Mouse (Mus musculus) left cerebral cortex, adult 2 months (tissue): ENCODE results near the gene Kcne2. TPM values are rescaled to one million over a fixed set of nuclear protein-coding genes. Genes with fewer than 3 reads are reported as not detected.

Source experiments
- DNase-seq, 2 experiments: peaks; one replicate each; pipeline ENCODE4 v3.0.0; 2021 to 2022; ENCODE audit warnings: low spot score in 2 of 2, mixed read lengths in 1 of 2; ENCODE audit errors: extremely low spot score in 1 of 2
- H3K27ac ChIP-seq: fragments of 200-600 bp; 2 replicates; pipeline ENCODE4 v1.8.1; 2022
- H3K4me3 ChIP-seq: fragments of 200-600 bp; 2 replicates; pipeline ENCODE4 v1.8.1; 2022
- CTCF ChIP-seq: fragments of 200-600 bp; IDR thresholded peaks from 2 replicates; pipeline ENCODE4 v1.8.1; 2022; ENCODE audit warnings: antibody characterized with exemption, mild to moderate bottlenecking, moderate library complexity
- intact Hi-C: fragments of 180-260 bp; cut with DNase I; formaldehyde crosslinking; loops from one replicate; pipeline ENCODE4 v1.15.1; 2025
- long read RNA-seq, 2 experiments: library from polyadenylated mRNA; stranded (forward); transcript quantifications; one replicate each; pipeline ENCODE4 v2.0.0; 2021; ENCODE audit warnings: borderline mapping rate in 2 of 2
- total RNA-seq, 2 experiments: library from RNA; stranded (reverse); gene quantifications; 2 replicates each; pipeline ENCODE4 v1.2.3; 2021

Kcne2 gene
- total RNA-seq = under 1 TPM; 0.21 to 0.61 TPM
- long read RNA-seq, experiment 1 = 0 reads
- long read RNA-seq, experiment 2 = 0 reads

DNA sequence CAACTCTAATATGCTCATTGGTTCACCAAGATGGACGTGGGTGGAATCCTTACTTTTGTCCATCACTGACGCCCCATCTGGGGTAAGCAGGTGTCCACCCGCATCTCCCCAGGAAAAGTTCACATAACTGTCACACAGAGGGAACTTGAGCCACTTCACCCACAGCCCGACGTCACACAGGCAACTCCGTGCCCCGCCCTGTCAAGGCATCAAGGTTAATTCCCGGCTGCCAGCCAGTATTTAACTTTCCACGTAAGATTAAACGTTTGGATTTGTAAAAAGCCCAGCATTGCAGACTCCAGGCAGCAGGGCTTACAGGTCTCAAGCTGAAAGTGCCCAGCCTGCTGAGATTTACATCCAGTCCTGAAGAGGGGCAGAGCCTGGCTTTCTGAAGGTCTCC is at the start of gene Kcne2:
Gene Kcne2, plus strand, starts transcription at position 289 of the 400 bp plus-strand sequence.
- no peak within 1 kb of the TSS for H3K27ac ChIP-seq
- intact Hi-C loops = no loop called here
- no peak within 1 kb of the TSS for H3K4me3 ChIP-seq
- no peak for TF ChIP-seq CTCF
- no peak for DNase-seq

GRCm38 (mm10) chr16:92245909-92246308 is 46.3 kb upstream of the Kcne2 start:
- H3K27ac ChIP-seq = no peak overlapping the region
- no peak for TF ChIP-seq CTCF
- intact Hi-C loops = no loop called here
- no peak overlapping the region for H3K4me3 ChIP-seq
- no peak for DNase-seq

DNA sequence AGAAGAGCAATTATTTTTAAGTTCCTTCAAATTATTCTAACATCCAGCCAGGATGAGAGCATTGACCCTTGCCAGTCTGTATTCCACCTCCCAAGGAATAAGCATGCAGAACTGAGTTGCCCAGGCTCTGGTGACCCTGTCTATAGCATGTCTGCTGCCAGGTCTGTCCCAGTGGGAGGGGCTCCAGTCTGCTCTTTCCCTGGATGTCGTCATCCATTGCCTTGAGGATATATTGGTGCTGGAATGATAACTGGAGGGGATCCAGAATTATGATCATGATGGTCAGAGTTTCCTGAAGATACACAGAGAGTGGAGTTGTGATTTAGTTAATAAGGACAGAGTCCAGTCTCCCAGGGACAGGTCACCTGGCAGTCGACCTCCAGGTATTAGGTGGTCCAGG is 45.2 kb upstream of the Kcne2 start:
- intact Hi-C loops = no loop called here

DNA sequence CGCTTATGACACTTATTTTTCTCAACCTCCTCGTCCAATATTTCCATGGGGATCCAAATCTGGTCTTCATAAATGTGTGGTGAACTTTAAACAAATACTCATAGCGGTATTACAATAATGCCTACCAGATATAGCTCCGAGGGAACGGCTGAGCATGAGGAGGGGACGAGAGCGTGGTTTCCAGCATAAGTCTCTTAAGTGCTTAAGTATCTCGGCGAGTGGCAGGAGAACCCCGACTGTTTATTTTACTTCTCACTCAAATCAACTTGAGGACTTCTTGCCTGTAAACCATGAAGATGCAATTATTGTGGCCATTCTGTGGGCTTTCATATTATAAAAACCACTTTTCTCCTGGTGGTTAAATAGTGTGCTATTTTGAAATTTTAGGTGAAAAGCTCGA is 44.5 kb upstream of the Kcne2 start:
- no peak for DNase-seq
- intact Hi-C loops = no loop called here
- Histone ChIP-seq H3K27ac (no peak overlapping the region), H3K4me3 (no peak overlapping the region)
- TF ChIP-seq CTCF = no peak

More for the DNA sequence above, 45.2 kb upstream of the Kcne2 start:
- H3K4me3 ChIP-seq = no peak overlapping the region
- no peak overlapping the region for H3K27ac ChIP-seq
- DNase-seq = no peak
- no peak for TF ChIP-seq CTCF

DNA sequence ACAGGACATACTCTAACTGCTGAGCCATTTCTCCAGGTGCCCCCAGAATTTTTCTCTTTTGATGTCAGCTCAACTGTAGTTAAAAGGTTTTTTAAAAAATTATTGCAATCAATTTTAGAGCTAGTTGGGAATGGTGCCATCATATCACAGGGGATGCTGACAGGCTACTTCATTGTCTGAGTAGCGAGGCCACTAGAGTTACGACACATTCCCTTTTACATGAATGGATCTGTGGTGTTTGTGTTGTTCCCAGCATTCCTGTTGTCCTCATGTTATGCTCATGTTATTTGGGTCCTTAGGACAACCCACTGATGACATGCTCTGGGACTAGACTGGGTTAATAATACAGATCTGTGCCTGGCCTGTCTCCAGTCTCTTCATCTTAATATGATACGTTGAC is 42.5 kb upstream of the Kcne2 start:
- Histone ChIP-seq H3K27ac (no peak overlapping the region), H3K4me3 (no peak overlapping the region)
- intact Hi-C loops = no loop called here
- TF ChIP-seq CTCF = no peak
- DNase-seq = no peak

- no peak overlapping the region for H3K27ac ChIP-seq
- H3K4me3 ChIP-seq = no peak overlapping the region
- no peak for DNase-seq
- TF ChIP-seq CTCF = no peak
- intact Hi-C loops = no loop called here
Measured at GRCm38 (mm10) chr16:92250452-92250851, 41.7 kb upstream of the Kcne2 start.

DNA sequence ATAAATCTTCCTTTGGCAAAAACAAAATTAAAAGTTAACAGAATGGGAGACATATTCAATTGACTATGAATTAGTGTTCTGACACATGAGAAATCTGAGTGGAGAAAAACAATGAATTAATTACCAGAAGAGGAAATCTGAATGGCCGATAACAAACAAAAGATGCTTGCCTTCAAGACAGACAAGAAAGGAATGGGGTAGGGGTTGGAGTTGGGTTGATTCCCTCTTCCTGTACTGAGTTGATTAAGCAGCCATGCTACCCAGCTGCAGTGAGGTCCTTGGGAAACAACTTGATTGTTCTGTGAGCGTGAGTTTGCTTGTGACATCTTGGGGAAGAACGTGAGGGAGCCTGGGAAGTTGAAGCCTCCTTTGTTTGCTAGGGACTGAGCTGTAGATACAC is 37.9 kb upstream of the Kcne2 start:
- H3K4me3 ChIP-seq = no peak overlapping the region
- DNase-seq = no peak
- no peak for TF ChIP-seq CTCF
- intact Hi-C loops = no loop called here
- H3K27ac ChIP-seq = no peak overlapping the region

GRCm38 (mm10) chr16:92267861-92268260 is 24.3 kb upstream of the Kcne2 start:
- DNase-seq = no peak
- Histone ChIP-seq H3K27ac (no peak overlapping the region), H3K4me3 (no peak overlapping the region)
- TF ChIP-seq CTCF = no peak
- intact Hi-C loops = no loop called here

DNA sequence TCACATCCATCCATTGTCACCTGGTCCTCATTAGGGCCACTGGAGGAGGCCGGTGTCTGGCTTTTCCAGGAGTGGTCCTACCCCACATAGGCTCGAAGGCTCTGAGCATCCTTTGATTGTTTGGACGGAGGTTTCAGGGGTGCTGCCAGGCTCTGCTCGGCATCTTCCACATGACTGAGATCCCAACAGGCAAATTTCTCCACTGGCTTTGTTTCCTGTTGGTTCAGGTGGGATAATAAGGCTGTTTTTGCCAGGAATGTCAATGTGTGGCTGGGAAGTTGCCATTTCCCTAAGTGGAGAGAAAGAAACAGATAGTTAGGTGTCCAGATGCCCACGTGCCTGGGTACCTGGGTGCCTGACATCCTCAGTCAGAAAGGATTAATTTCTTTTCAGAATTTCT is 17.7 kb upstream of the Kcne2 start:
- no peak for TF ChIP-seq CTCF
- DNase-seq = no peak
- intact Hi-C loops = no loop called here
- Histone ChIP-seq H3K27ac (no peak overlapping the region), H3K4me3 (no peak overlapping the region)

DNA sequence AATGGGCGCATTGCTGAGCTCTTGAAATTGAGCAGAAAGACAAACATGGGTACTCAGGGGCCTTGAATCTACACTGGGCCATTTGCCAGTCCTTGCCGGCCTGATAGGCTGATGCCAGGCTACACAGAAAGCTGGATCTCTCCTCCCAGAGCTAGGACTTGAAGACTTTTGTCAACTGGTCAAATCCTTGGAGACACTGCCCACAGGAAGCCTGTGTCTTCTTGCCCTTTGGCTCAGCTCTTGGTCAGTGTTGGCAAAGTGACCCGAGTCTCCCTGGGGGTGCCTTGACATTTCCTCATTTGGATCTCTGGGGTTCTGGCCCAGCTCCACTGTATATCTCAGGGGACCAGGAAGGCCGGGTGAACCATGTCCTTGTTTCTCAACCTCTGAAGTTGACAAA is 16.7 kb upstream of the Kcne2 start:
- intact Hi-C loops = no loop called here
- Histone ChIP-seq H3K4me3 (no peak overlapping the region), H3K27ac (no peak overlapping the region)
- no peak for TF ChIP-seq CTCF
- no peak for DNase-seq

- H3K27ac ChIP-seq = no peak overlapping the region
- no peak overlapping the region for H3K4me3 ChIP-seq
- intact Hi-C loops = no loop called here
- no peak for TF ChIP-seq CTCF
- no peak for DNase-seq
Measured at GRCm38 (mm10) chr16:92282671-92283070, 9.5 kb upstream of the Kcne2 start.

- Histone ChIP-seq H3K27ac (no peak overlapping the region), H3K4me3 (no peak overlapping the region)
- no peak for DNase-seq
- no peak for TF ChIP-seq CTCF
- intact Hi-C loops = no loop called here
Measured at GRCm38 (mm10) chr16:92285068-92285467, 7.1 kb upstream of the Kcne2 start.

GRCm38 (mm10) chr16:92286609-92287008 is 5.6 kb upstream of the Kcne2 start:
- peak; percentile 83 to 90 for DNase-seq
- Histone ChIP-seq H3K27ac (no peak overlapping the region), H3K4me3 (no peak overlapping the region)
- peak; percentile 93 for TF ChIP-seq CTCF
- intact Hi-C loops = loop anchor here (1.0 kb wide), 2 partner anchors 228 to 350 kb away; partner anchors contain the start of genes Gm49711, Mrps6 and Slc5a3
